Mouse (Mus musculus) liver, adult 2 months (tissue): ENCODE results near the gene Fam155a.

Experiments used
- CTCF ChIP-seq: fragments of 200-500 bp; IDR thresholded peaks from 2 replicates; pipeline ENCODE4 v1.5.1; 2011; ENCODE audit warnings: low read depth, low read length, control low read depth
- POLR2A ChIP-seq: fragments of 200-500 bp; IDR thresholded peaks from 2 replicates; pipeline ENCODE4 v1.6.1; 2011; ENCODE audit warnings: low read length, control low read depth; ENCODE audit not compliant: insufficient read depth; ENCODE audit errors: extremely low read depth

GRCm38 (mm10) chr8:9227779-9228464 lies 543.0 kb downstream of the Fam155a start:
- TF ChIP-seq POLR2A (no peak), CTCF (peak; percentile 98)
